Mouse (Mus musculus) WW6 (cell line): ENCODE results near the gene Cyb5d2.
"Not testable (repeated sequence)": the region's sequence is repeated elsewhere in the genome, so short reads cannot be mapped to it uniquely, and the experiment has no call there.

Source experiments
- DNase-seq: peaks from one replicate; pipeline ENCODE4 v3.0.0-alpha.2; 2013; ENCODE audit warnings: low read depth, low spot score

Cyb5d2 gene

GRCm38 (mm10) chr11:72772611-72773010 lies 23.3 kb downstream of the Cyb5d2 start:
- not testable (repeated sequence) for DNase-seq

- DNase-seq, result no peak
These were observed 24.5 kb downstream of the Cyb5d2 start for GRCm38 (mm10) chr11:72771461-72771860.

GRCm38 (mm10) chr11:72770816-72771215 lies 25.1 kb downstream of the Cyb5d2 start:
- no peak for DNase-seq

GRCm38 (mm10) chr11:72770324-72770723 lies 25.6 kb downstream of the Cyb5d2 start:
- DNase-seq, result no peak

GRCm38 (mm10) chr11:72769061-72769460 lies 26.9 kb downstream of the Cyb5d2 start:
- no peak for DNase-seq

GRCm38 (mm10) chr11:72767716-72768115 lies 28.2 kb downstream of the Cyb5d2 start:
- no peak for DNase-seq

GRCm38 (mm10) chr11:72764270-72764669 lies 31.7 kb downstream of the Cyb5d2 start:
- DNase-seq, result no peak

GRCm38 (mm10) chr11:72760781-72761180 lies 35.2 kb downstream of the Cyb5d2 start:
- no peak for DNase-seq

- no peak for DNase-seq
These were observed 36.4 kb downstream of the Cyb5d2 start for GRCm38 (mm10) chr11:72759581-72759980.

GRCm38 (mm10) chr11:72758316-72758715 lies 37.6 kb downstream of the Cyb5d2 start:
- DNase-seq, result no peak

- no peak for DNase-seq
These were observed 44.0 kb downstream of the Cyb5d2 start for GRCm38 (mm10) chr11:72751956-72752355.

GRCm38 (mm10) chr11:72739048-72739447 lies 56.9 kb downstream of the Cyb5d2 start:
- DNase-seq, result no peak

- peak; percentile 22 for DNase-seq
These were observed 58.4 kb downstream of the Cyb5d2 start for GRCm38 (mm10) chr11:72737517-72737916.

GRCm38 (mm10) chr11:72736320-72736719 lies 59.6 kb downstream of the Cyb5d2 start:
- no peak for DNase-seq

GRCm38 (mm10) chr11:72735519-72735860 lies 60.5 kb downstream of the Cyb5d2 start:
- DNase-seq, result no peak

GRCm38 (mm10) chr11:72734840-72735518 lies 61.0 kb downstream of the Cyb5d2 start:
- no peak for DNase-seq

GRCm38 (mm10) chr11:72733736-72734135 lies 62.2 kb downstream of the Cyb5d2 start:
- no peak for DNase-seq
